Mouse (Mus musculus) liver, adult 10 weeks (tissue): Measurements from ENCODE around the gene Olfr507. TPM values are rescaled to one million over a fixed set of nuclear protein-coding genes. Genes with fewer than 3 reads are reported as not detected.

Experiments used
- polyA plus RNA-seq: library from polyadenylated mRNA; stranded (reverse); fragments of 350-450 nt; fragmentation: Illumina TruSeq; extraction: RNeasy Lipid Tissue Mini Kit (QIAGEN cat#74804); gene quantifications from one replicate; pipeline ENCODE4 v1.2.3, GENCODE M21; 2014; ENCODE audit warnings: low read depth, low replicate concordance

Olfr507 gene
- not detected for polyA plus RNA-seq

GRCm38 (mm10) chr7:108621514-108621913 is at the start of gene Olfr507:
Olfr507 (plus strand) TSS chr7:108621814.

GRCm38 (mm10) chr7:108610487-108610886 is 11.1 kb upstream of the Olfr507 start, which contains the start of gene Olfr506:
Olfr506 (plus strand) TSS chr7:108610787.

GRCm38 (mm10) chr7:108629694-108630093 is 8.1 kb downstream of the Olfr507 start, which contains the start of gene Olfr508:
Olfr508 (plus strand) TSS chr7:108629994.

GRCm38 (mm10) chr7:108651806-108652205 is 30.2 kb downstream of the Olfr507 start, which contains the start of gene Olfr509:
Olfr509 (minus strand) TSS chr7:108651906.

GRCm38 (mm10) chr7:108666118-108666517 is 44.5 kb downstream of the Olfr507 start, which contains the start of gene Olfr510:
Olfr510 (plus strand) TSS chr7:108666418.

Other genes starting within 250 kb of the Olfr507 start
- not detected for gene Olfr495, start 228.6 kb upstream of the Olfr507 start, polyA plus RNA-seq
- not detected for gene Olfr497, start 201.4 kb upstream of the Olfr507 start, polyA plus RNA-seq
- gene Olfr498, start 156.5 kb upstream of the Olfr507 start, polyA plus RNA-seq, result not detected
- gene Olfr502, start 96.7 kb upstream of the Olfr507 start, polyA plus RNA-seq, result not detected
- not detected for gene Olfr503, start 77.3 kb upstream of the Olfr507 start, polyA plus RNA-seq
- not detected for gene Olfr504, start 56.0 kb upstream of the Olfr507 start, polyA plus RNA-seq
- not detected for gene Olfr506, start 11.0 kb upstream of the Olfr507 start, polyA plus RNA-seq
- gene Olfr508, start 8.2 kb downstream of the Olfr507 start, polyA plus RNA-seq, result not detected
- gene Olfr509, start 30.1 kb downstream of the Olfr507 start, polyA plus RNA-seq, result not detected
- gene Olfr510, start 44.6 kb downstream of the Olfr507 start, polyA plus RNA-seq, result not detected
- not detected for gene Olfr512, start 91.5 kb downstream of the Olfr507 start, polyA plus RNA-seq
- not detected for gene Olfr513, start 129.2 kb downstream of the Olfr507 start, polyA plus RNA-seq
- not detected for gene Olfr514, start 204.2 kb downstream of the Olfr507 start, polyA plus RNA-seq
- not detected for gene Olfr516, start 228.7 kb downstream of the Olfr507 start, polyA plus RNA-seq